Mouse (Mus musculus) liver, adult 2 months (tissue): ENCODE data around the gene Sh2d3c. TPM values are rescaled to one million over a fixed set of nuclear protein-coding genes. Genes with fewer than 3 reads are reported as not detected.

Experiments used
- DNase-seq: peaks from one replicate; pipeline ENCODE4 v3.0.0-alpha.2; 2011; ENCODE audit warnings: low read depth, low spot score; ENCODE audit errors: extremely low read depth
- H3K27ac ChIP-seq: fragments of 200-500 bp; replicated peaks from 2 replicates; pipeline ENCODE4 v1.5.1; 2012; ENCODE audit warnings: low read depth, mild to moderate bottlenecking, control low read depth, inconsistent platforms, low read length; ENCODE audit not compliant: insufficient read depth
- H3K27me3 ChIP-seq: fragments of 200-500 bp; 2 replicates; pipeline ENCODE4 v1.6.1; 2012; ENCODE audit warnings: mild to moderate bottlenecking, moderate library complexity, low read length, inconsistent platforms; ENCODE audit not compliant: control insufficient read depth, insufficient read depth
- H3K36me3 ChIP-seq: fragments of 200-500 bp; 2 replicates; pipeline ENCODE4 v1.6.1; 2012; ENCODE audit warnings: low read length, inconsistent platforms; ENCODE audit not compliant: control insufficient read depth, insufficient read depth
- H3K4me1 ChIP-seq: fragments of 200-500 bp; 2 replicates; pipeline ENCODE4 v1.6.1; 2011; ENCODE audit warnings: low read length; ENCODE audit not compliant: control insufficient read depth, insufficient read depth
- H3K4me3 ChIP-seq: fragments of 200-500 bp; 2 replicates; pipeline ENCODE4 v1.5.1; 2011; ENCODE audit warnings: low read depth, mild to moderate bottlenecking, control low read depth, low read length, moderate library complexity; ENCODE audit not compliant: insufficient read depth
- H3K79me2 ChIP-seq: fragments of 200-500 bp; 2 replicates; pipeline ENCODE4 v1.6.1; 2012; ENCODE audit warnings: inconsistent platforms, mild to moderate bottlenecking, low read length, moderate library complexity; ENCODE audit not compliant: control insufficient read depth, insufficient read depth
- H3K9ac ChIP-seq: fragments of 200-500 bp; 2 replicates; pipeline ENCODE4 v1.6.1; 2012; ENCODE audit warnings: low read depth, mild to moderate bottlenecking, control low read depth, inconsistent platforms, low read length
- CTCF ChIP-seq: fragments of 200-500 bp; IDR thresholded peaks from 2 replicates; pipeline ENCODE4 v1.5.1; 2011; ENCODE audit warnings: low read depth, low read length, control low read depth
- POLR2A ChIP-seq: fragments of 200-500 bp; IDR thresholded peaks from 2 replicates; pipeline ENCODE4 v1.6.1; 2011; ENCODE audit warnings: low read length, control low read depth; ENCODE audit not compliant: insufficient read depth; ENCODE audit errors: extremely low read depth
- WGBS: fragments of 180-500 bp; shearing (Covaris S2); methylation state at CpG from one replicate; pipeline ENCODE4 v1.1.7; 2018; 5-methylcytosine and 5-hydroxymethylcytosine counted together
- polyA plus RNA-seq: library from polyadenylated mRNA; depleted of rRNA; stranded (reverse); fragments of >200 nt; gene quantifications from 2 replicates; pipeline ENCODE4 v1.2.3, GENCODE M21; 2012; rRNA removed
- total RNA-seq: library from RNA; depleted of rRNA; stranded (reverse); fragments of >200 nt; gene quantifications from 2 replicates; pipeline ENCODE4 v1.2.3, GENCODE M21; 2014; rRNA removed

The Sh2d3c gene
- total and polyA plus RNA-seq, 2 experiments: 2.2 to 10.4 TPM

DNA sequence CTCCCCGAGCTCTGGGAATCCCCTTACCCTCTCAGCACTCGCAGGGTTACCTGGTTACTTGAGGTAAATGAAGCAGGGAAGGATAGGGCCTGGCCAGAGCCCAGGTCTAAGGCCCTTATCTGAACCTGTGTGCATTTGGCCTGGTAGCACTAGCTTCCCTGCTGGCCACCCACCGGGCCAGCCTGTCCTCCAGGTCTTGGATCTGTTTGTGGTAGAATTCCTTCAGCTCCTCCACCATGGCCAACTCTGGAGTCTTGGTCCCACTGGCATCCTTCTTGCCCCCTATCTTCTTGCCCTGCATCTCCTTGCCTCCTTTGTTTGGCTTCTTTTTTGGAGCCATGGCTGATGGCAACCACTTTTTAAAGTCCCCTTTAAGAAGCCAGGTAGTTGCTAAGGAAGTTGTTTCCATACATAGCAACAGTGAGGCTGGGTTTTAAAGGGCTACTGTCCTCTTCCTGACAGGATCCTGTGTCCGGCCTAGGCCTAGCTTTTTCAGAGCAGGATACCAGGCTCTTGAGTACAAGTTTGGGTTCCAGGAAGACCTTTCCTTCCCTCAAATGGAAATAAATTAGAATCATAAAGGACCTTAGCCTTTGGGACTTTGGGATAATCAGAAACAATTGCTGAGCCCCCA lies 63.3 kb downstream of the Sh2d3c start, which contains the start of gene Cfap157:
Cfap157 (minus strand) TSS at position 381 of the 634 bp plus-strand sequence.
- H3K79me2 ChIP-seq: no peaks in the 10 kb centered on the region
- no peak within 1 kb of the TSS for H3K27ac ChIP-seq
- no peaks in the 10 kb centered on the region for H3K27me3 ChIP-seq
- no peak within 1 kb of the TSS for H3K4me3 ChIP-seq
- TF ChIP-seq CTCF (no peak), POLR2A (no peak)
- DNase-seq: peak; percentile 19
- WGBS: 77% methylated on average over 4 of the region's 4 CpGs
- no peaks in the 10 kb centered on the region for H3K36me3 ChIP-seq
- H3K9ac ChIP-seq: no peak within 1 kb of the TSS
- no peaks in the 10 kb centered on the region for H3K4me1 ChIP-seq

DNA sequence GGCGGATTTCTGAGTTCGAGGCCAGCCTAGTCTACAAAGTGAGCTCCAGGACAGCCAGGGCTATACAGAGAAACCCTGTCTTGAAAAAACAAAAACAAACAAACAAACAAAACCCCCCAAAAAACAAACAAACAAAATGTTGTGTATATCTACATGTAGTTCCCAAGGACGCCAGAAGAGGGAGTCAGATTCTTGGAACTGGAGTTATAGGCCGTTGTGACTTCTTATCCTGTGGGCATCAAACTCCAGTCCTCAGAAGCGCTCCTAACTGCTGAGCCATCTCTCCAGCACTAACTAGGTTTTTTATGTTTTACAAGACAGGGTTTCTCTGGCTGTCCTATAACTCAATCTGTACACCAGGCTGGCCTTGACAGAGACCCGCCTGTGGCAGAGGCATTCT lies 66.3 kb downstream of the Sh2d3c start:
- 66% methylated on average over 6 of the region's 6 CpGs for WGBS

DNA sequence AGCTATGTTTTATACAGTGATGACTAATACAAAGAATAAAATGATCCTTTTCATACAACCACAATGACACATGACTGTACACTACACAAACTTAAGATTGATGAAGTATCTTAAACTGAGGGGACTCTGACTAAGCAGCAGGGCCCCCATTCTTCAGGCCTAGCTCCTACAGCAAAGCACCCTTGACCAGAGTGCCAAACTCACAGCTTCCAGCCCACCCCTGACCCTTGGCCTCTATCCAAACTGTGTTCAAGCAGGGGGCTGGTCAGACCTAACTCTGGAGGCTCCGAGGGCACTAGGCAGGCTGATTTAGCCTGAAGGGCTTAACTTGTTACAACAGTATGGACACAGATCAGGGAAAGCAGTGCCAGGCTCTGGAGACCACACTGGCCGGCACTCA lies 67.7 kb downstream of the Sh2d3c start:
- no peak overlapping the region for H3K27ac ChIP-seq
- no peak overlapping the region for H3K4me3 ChIP-seq
- H3K79me2 ChIP-seq: no peaks in the 10 kb centered on the region
- TF ChIP-seq CTCF (no peak), POLR2A (no peak)
- no peak overlapping the region for H3K9ac ChIP-seq
- no peaks in the 10 kb centered on the region for H3K27me3 ChIP-seq
- no peak for DNase-seq
- no peaks in the 10 kb centered on the region for H3K36me3 ChIP-seq
- H3K4me1 ChIP-seq: no peaks in the 10 kb centered on the region
- 59% methylated on average over 2 of the region's 2 CpGs for WGBS

More for the DNA sequence above, 66.3 kb downstream of the Sh2d3c start:
- Histone ChIP-seq H3K36me3 (no peaks in the 10 kb centered on the region), H3K4me1 (no peaks in the 10 kb centered on the region), H3K27ac (no peak overlapping the region), H3K9ac (no peak overlapping the region), H3K79me2 (no peaks in the 10 kb centered on the region), H3K4me3 (no peak overlapping the region), H3K27me3 (no peaks in the 10 kb centered on the region)
- DNase-seq: peak; percentile 7
- peak; percentile 7; the same call in 1 of the 2 replicates for TF ChIP-seq CTCF
- TF ChIP-seq POLR2A: no peak

DNA sequence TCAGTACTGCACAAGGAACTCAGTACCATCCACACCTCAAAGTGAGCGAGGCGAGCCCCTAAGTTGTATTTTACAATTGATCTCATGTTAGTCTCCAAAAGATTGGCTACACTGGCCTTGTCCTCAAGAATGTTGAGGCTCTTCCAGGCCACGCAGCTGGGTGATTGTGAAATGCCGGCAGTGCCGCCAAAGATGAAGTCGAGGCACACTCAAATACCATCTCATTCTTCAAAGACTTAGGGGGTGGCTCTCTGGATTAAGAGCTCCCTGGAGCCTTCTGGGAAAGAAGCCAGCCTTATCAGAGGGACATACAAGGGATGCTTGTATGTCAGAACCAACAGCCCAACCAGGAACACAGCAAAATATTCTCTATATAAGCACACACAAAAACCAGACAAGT lies 70.4 kb downstream of the Sh2d3c start:
- Histone ChIP-seq H3K4me1 (no peaks in the 10 kb centered on the region), H3K79me2 (no peaks in the 10 kb centered on the region), H3K27me3 (no peaks in the 10 kb centered on the region), H3K27ac (no peak overlapping the region), H3K9ac (no peak overlapping the region), H3K36me3 (no peaks in the 10 kb centered on the region), H3K4me3 (no peak overlapping the region)
- 78% methylated on average over 6 of the region's 6 CpGs for WGBS
- no peak for DNase-seq
- TF ChIP-seq POLR2A: no peak
- TF ChIP-seq CTCF: no peak

DNA sequence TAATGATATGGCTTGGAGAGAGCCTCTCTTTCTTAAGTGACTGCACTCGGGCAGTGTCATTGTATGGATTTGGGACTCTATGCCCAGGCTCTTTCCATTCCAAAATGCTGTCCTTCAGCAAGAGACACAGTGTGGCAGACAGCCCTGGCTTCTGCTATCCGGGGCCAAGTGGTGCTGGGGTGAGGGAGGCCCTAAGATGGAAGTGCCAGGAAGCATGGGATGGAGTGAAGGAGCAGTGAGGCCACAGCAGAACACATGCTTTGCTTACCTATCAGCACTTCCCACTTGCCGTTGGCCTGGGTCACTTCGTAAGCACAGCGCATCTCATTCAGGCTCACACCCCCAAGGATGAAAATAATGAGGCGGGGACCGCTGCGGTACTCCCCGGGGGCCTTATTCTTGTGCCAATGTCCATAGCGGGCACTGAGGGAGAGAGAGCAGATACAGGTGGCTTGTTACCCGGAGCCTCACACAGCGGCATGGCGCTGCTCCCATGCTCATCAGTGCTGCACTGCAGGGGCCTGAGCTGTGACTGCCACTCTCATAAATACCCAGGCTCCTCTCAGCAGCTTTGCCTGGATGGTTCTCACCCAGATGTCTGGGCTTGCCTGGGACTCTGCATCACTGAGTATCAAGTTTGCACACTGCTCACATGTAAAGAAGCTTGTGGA lies 75.0 kb downstream of the Sh2d3c start:
- Histone ChIP-seq H3K79me2 (no peaks in the 10 kb centered on the region), H3K27ac (no peak overlapping the region), H3K4me3 (no peak overlapping the region), H3K27me3 (no peaks in the 10 kb centered on the region), H3K36me3 (no peaks in the 10 kb centered on the region), H3K9ac (no peak overlapping the region), H3K4me1 (no peaks in the 10 kb centered on the region)
- 95% methylated on average over 13 of the region's 13 CpGs for WGBS
- no peak for TF ChIP-seq POLR2A
- no peak for TF ChIP-seq CTCF
- no peak for DNase-seq

DNA sequence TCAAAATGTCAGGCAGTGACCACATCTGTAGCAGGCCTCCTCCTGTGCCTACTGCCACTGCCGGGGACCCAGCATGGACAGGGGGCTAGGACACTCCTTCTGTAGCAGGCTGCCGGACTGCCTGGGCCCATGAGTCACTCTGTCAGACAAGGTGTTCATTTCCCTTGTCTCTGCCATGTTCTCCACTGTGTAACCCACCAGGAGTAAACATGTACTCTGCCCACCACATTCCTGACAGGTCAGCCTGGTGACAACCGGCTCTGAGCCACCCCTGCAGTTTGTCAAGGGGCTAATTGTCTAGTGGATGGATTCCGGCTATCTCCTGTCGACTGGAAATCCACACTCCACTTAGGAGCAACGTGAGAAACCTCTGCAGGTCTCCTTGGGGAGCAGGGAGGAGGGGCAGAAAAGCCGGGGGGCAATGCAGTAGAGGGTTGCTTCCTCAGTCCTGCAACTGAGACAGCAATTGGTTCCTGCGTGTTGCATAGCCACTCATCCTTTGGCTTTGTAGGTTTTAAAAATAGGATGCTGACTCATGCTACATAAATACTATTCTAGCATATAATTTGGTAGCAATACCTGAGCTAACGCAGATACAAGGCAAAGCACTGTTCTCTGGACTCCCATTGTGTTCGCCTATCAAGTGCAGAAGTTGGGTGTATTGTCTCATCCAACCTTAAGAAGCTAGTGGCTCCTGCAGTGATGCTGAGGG lies 77.6 kb downstream of the Sh2d3c start:
- H3K27ac ChIP-seq: no peak overlapping the region
- no peaks in the 10 kb centered on the region for H3K4me1 ChIP-seq
- H3K9ac ChIP-seq: no peak overlapping the region
- H3K36me3 ChIP-seq: no peaks in the 10 kb centered on the region
- H3K79me2 ChIP-seq: no peaks in the 10 kb centered on the region
- H3K27me3 ChIP-seq: no peaks in the 10 kb centered on the region
- no peak for DNase-seq
- H3K4me3 ChIP-seq: no peak overlapping the region
- 80% methylated on average over 10 of the region's 10 CpGs for WGBS
- no peak for TF ChIP-seq POLR2A
- no peak for TF ChIP-seq CTCF

Other genes with a start within 250 kb of the Sh2d3c start
- gene Fam102a, start 185.7 kb upstream of the Sh2d3c start, total RNA-seq: 7.0 and 7.2 TPM in 2 replicates
- 10.5 and 11.0 TPM in 2 replicates for gene Fam102a, start 185.7 kb upstream of the Sh2d3c start, polyA plus RNA-seq
- gene Dpm2, start 150.2 kb upstream of the Sh2d3c start, total RNA-seq: 6.5 and 8.4 TPM in 2 replicates
- 73.7 and 104 TPM in 2 replicates for gene Dpm2, start 150.2 kb upstream of the Sh2d3c start, polyA plus RNA-seq
- gene Pip5kl1, start 146.3 kb upstream of the Sh2d3c start, total RNA-seq: not detected in 2 replicates
- gene Pip5kl1, start 146.3 kb upstream of the Sh2d3c start, polyA plus RNA-seq: not detected in 2 replicates
- not detected in 2 replicates for gene 9430097D07Rik, start 145.4 kb upstream of the Sh2d3c start, total RNA-seq
- not detected in 2 replicates for gene 9430097D07Rik, start 145.4 kb upstream of the Sh2d3c start, polyA plus RNA-seq
- 0.74 and 1.2 TPM in 2 replicates for gene St6galnac4, start 134.0 kb upstream of the Sh2d3c start, total RNA-seq
- 2.2 and 2.5 TPM in 2 replicates for gene St6galnac4, start 134.0 kb upstream of the Sh2d3c start, polyA plus RNA-seq
- 38.0 and 45.6 TPM in 2 replicates for gene St6galnac6, start 121.3 kb upstream of the Sh2d3c start, total RNA-seq
- 90.0 and 134 TPM in 2 replicates for gene St6galnac6, start 121.3 kb upstream of the Sh2d3c start, polyA plus RNA-seq
- gene Ak1, start 99.3 kb upstream of the Sh2d3c start, total RNA-seq: 0.47 and 1.4 TPM in 2 replicates
- 0.26 and 0.34 TPM in 2 replicates for gene Ak1, start 99.3 kb upstream of the Sh2d3c start, polyA plus RNA-seq
- gene Eng, start 74.5 kb upstream of the Sh2d3c start, total RNA-seq: 14.2 and 25.9 TPM in 2 replicates
- 55.0 and 70.8 TPM in 2 replicates for gene Eng, start 74.5 kb upstream of the Sh2d3c start, polyA plus RNA-seq
- gene Fpgs, start 16.9 kb upstream of the Sh2d3c start, total RNA-seq: 158 and 175 TPM in 2 replicates
- 414 and 481 TPM in 2 replicates for gene Fpgs, start 16.9 kb upstream of the Sh2d3c start, polyA plus RNA-seq
- 19.5 and 27.3 TPM in 2 replicates for gene Cdk9, start 8.0 kb upstream of the Sh2d3c start, total RNA-seq
- gene Cdk9, start 8.0 kb upstream of the Sh2d3c start, polyA plus RNA-seq: 46.6 and 63.7 TPM in 2 replicates
- not detected in 2 replicates for gene 6330409D20Rik, start 20.0 kb downstream of the Sh2d3c start, total RNA-seq
- not detected in 2 replicates for gene 6330409D20Rik, start 20.0 kb downstream of the Sh2d3c start, polyA plus RNA-seq
- 26.6 and 35.6 TPM in 2 replicates for gene Tor2a, start 36.2 kb downstream of the Sh2d3c start, total RNA-seq
- 72.6 and 77.4 TPM in 2 replicates for gene Tor2a, start 36.2 kb downstream of the Sh2d3c start, polyA plus RNA-seq
- gene Ttc16, start 54.6 kb downstream of the Sh2d3c start, total RNA-seq: under 0.01 and 0.07 TPM in 2 replicates
- gene Ttc16, start 54.6 kb downstream of the Sh2d3c start, polyA plus RNA-seq: 0.10 and 0.22 TPM in 2 replicates
- 1.2 and 1.5 TPM in 2 replicates for gene Ptrh1, start 54.7 kb downstream of the Sh2d3c start, total RNA-seq
- 2.3 and 2.8 TPM in 2 replicates for gene Ptrh1, start 54.7 kb downstream of the Sh2d3c start, polyA plus RNA-seq
- not detected in 2 replicates for gene Cfap157, start 63.4 kb downstream of the Sh2d3c start, total RNA-seq
- gene Cfap157, start 63.4 kb downstream of the Sh2d3c start, polyA plus RNA-seq: not detected in 2 replicates
- gene Stxbp1, start 126.2 kb downstream of the Sh2d3c start, total RNA-seq: 0.74 and 1.7 TPM in 2 replicates
- gene Stxbp1, start 126.2 kb downstream of the Sh2d3c start, polyA plus RNA-seq: 1.3 and 1.6 TPM in 2 replicates
- 6.5 and 6.8 TPM in 2 replicates for gene Fam129b, start 155.1 kb downstream of the Sh2d3c start, total RNA-seq
- 5.6 and 10.5 TPM in 2 replicates for gene Fam129b, start 155.1 kb downstream of the Sh2d3c start, polyA plus RNA-seq
- gene Rpl12, start 240.5 kb downstream of the Sh2d3c start, total RNA-seq: 473 and 515 TPM in 2 replicates
- 134 and 158 TPM in 2 replicates for gene Rpl12, start 240.5 kb downstream of the Sh2d3c start, polyA plus RNA-seq
- gene Lrsam1, start 240.6 kb downstream of the Sh2d3c start, total RNA-seq: 6.0 and 9.7 TPM in 2 replicates
- 8.8 and 9.7 TPM in 2 replicates for gene Lrsam1, start 240.6 kb downstream of the Sh2d3c start, polyA plus RNA-seq